Mouse (Mus musculus): ENCODE data around the gene Lama4. TPM values are rescaled to one million over a fixed set of nuclear protein-coding genes. Genes with fewer than 3 reads are reported as not detected.

The Lama4 gene
- polyA plus RNA-seq, 2 experiments: 0.91 to 0.94 TPM

GRCm38 (mm10) chr10:39023618-39024256 is 58.4 kb downstream of the Lama4 start:
- no peak overlapping the region for H3K4me3 ChIP-seq (ENCODE audit: insufficient read depth in 1 of 2, low read depth in 2 of 2, low read length in 2 of 2)
- H3K4me1 ChIP-seq (replicated peaks; ENCODE audit: control insufficient read depth in 2 of 2, insufficient read depth in 2 of 2, low read length in 1 of 2): no peaks in the 10 kb centered on the region
- no peak for TF ChIP-seq EP300 (IDR thresholded peaks at IDR 0.05; ENCODE audit: low read depth)
- no peak for TF ChIP-seq CTCF (IDR thresholded peaks at IDR 0.05; ENCODE audit: low read depth)
- WGBS (ENCODE audit: insufficient replicate concordance): 22% methylated on average over 5 of the region's 5 CpGs
- no peak overlapping the region for H3K27ac ChIP-seq
- no peaks in the 10 kb centered on the region for H3K27me3 ChIP-seq (ENCODE audit: control insufficient read depth, insufficient read depth, low read length)
- H3K4me2 ChIP-seq (ENCODE audit: low read depth): no peak overlapping the region
- ATAC-seq (ENCODE audit: insufficient read depth): no peak
- no peak overlapping the region for H3K9ac ChIP-seq (replicated peaks)
- H3K9me3 ChIP-seq (ENCODE audit: control insufficient read depth, low read length): no peaks in the 10 kb centered on the region
- DNase-seq (ENCODE audit: low read depth in 3 of 3, low spot score in 3 of 3): no peak
- no peaks in the 10 kb centered on the region for H3K36me3 ChIP-seq (replicated peaks; ENCODE audit: control insufficient read depth, insufficient read depth, low read depth)

- Histone ChIP-seq H3K36me3 (replicated peaks; ENCODE audit: control insufficient read depth, insufficient read depth, low read depth) (no peaks in the 10 kb centered on the region), H3K9me3 (ENCODE audit: control insufficient read depth, low read length) (no peaks in the 10 kb centered on the region), H3K4me1 (replicated peaks; ENCODE audit: control insufficient read depth in 2 of 2, insufficient read depth in 2 of 2, low read length in 1 of 2) (no peaks in the 10 kb centered on the region), H3K27me3 (ENCODE audit: control insufficient read depth, insufficient read depth, low read length) (no peaks in the 10 kb centered on the region), H3K9ac (replicated peaks) (no peak overlapping the region), H3K27ac (no peak overlapping the region), H3K4me2 (ENCODE audit: low read depth) (no peak overlapping the region), H3K4me3 (ENCODE audit: insufficient read depth in 1 of 2, low read depth in 2 of 2, low read length in 2 of 2) (no peak overlapping the region)
- no peak for TF ChIP-seq EP300 (IDR thresholded peaks at IDR 0.05; ENCODE audit: low read depth)
- TF ChIP-seq CTCF (IDR thresholded peaks at IDR 0.05; ENCODE audit: low read depth): no peak
- 58% methylated on average over 8 of the region's 8 CpGs for WGBS (ENCODE audit: insufficient replicate concordance)
- no peak for ATAC-seq (ENCODE audit: insufficient read depth)
- no peak for DNase-seq (ENCODE audit: low read depth in 3 of 3, low spot score in 3 of 3)
These were observed 61.2 kb downstream of the Lama4 start for GRCm38 (mm10) chr10:39026529-39026928.

GRCm38 (mm10) chr10:39027058-39027457 is 61.7 kb downstream of the Lama4 start:
- H3K27ac ChIP-seq: no peak overlapping the region
- no peak overlapping the region for H3K4me2 ChIP-seq (ENCODE audit: low read depth)
- no peak overlapping the region for H3K4me3 ChIP-seq (ENCODE audit: insufficient read depth in 1 of 2, low read depth in 2 of 2, low read length in 2 of 2)
- 33% methylated on average over 5 of the region's 5 CpGs for WGBS (ENCODE audit: insufficient replicate concordance)
- H3K4me1 ChIP-seq (replicated peaks; ENCODE audit: control insufficient read depth in 2 of 2, insufficient read depth in 2 of 2, low read length in 1 of 2): no peaks in the 10 kb centered on the region
- DNase-seq (ENCODE audit: low read depth in 3 of 3, low spot score in 3 of 3) (no peak), ATAC-seq (ENCODE audit: insufficient read depth) (no peak)
- TF ChIP-seq EP300 (IDR thresholded peaks at IDR 0.05; ENCODE audit: low read depth): no peak
- no peaks in the 10 kb centered on the region for H3K9me3 ChIP-seq (ENCODE audit: control insufficient read depth, low read length)
- no peaks in the 10 kb centered on the region for H3K36me3 ChIP-seq (replicated peaks; ENCODE audit: control insufficient read depth, insufficient read depth, low read depth)
- no peaks in the 10 kb centered on the region for H3K27me3 ChIP-seq (ENCODE audit: control insufficient read depth, insufficient read depth, low read length)
- no peak overlapping the region for H3K9ac ChIP-seq (replicated peaks)

GRCm38 (mm10) chr10:39028403-39028802 is 63.1 kb downstream of the Lama4 start:
- Histone ChIP-seq H3K4me1 (replicated peaks; ENCODE audit: control insufficient read depth in 2 of 2, insufficient read depth in 2 of 2, low read length in 1 of 2) (no peaks in the 10 kb centered on the region), H3K9me3 (ENCODE audit: control insufficient read depth, low read length) (no peaks in the 10 kb centered on the region), H3K27ac (no peak overlapping the region), H3K4me2 (ENCODE audit: low read depth) (no peak overlapping the region), H3K9ac (replicated peaks) (no peak overlapping the region), H3K27me3 (ENCODE audit: control insufficient read depth, insufficient read depth, low read length) (no peaks in the 10 kb centered on the region), H3K36me3 (replicated peaks; ENCODE audit: control insufficient read depth, insufficient read depth, low read depth) (no peaks in the 10 kb centered on the region), H3K4me3 (ENCODE audit: insufficient read depth in 1 of 2, low read depth in 2 of 2, low read length in 2 of 2) (no peak overlapping the region)
- TF ChIP-seq EP300 (IDR thresholded peaks at IDR 0.05; ENCODE audit: low read depth) (no peak), CTCF (IDR thresholded peaks at IDR 0.05; ENCODE audit: low read depth) (no peak)
- ATAC-seq (ENCODE audit: insufficient read depth): no peak
- WGBS (ENCODE audit: insufficient replicate concordance): 76% methylated on average over 5 of the region's 5 CpGs
- DNase-seq (ENCODE audit: low read depth in 3 of 3, low spot score in 3 of 3): no peak

GRCm38 (mm10) chr10:39029297-39030147 is 64.2 kb downstream of the Lama4 start:
- Histone ChIP-seq H3K4me3 (ENCODE audit: insufficient read depth in 1 of 2, low read depth in 2 of 2, low read length in 2 of 2) (no peak overlapping the region), H3K36me3 (replicated peaks; ENCODE audit: control insufficient read depth, insufficient read depth, low read depth) (no peaks in the 10 kb centered on the region), H3K9me3 (ENCODE audit: control insufficient read depth, low read length) (no peaks in the 10 kb centered on the region), H3K4me1 (replicated peaks; ENCODE audit: control insufficient read depth in 2 of 2, insufficient read depth in 2 of 2, low read length in 1 of 2) (no peaks in the 10 kb centered on the region), H3K9ac (replicated peaks) (no peak overlapping the region), H3K4me2 (ENCODE audit: low read depth) (no peak overlapping the region), H3K27me3 (ENCODE audit: control insufficient read depth, insufficient read depth, low read length) (no peaks in the 10 kb centered on the region), H3K27ac (no peak overlapping the region)
- WGBS (ENCODE audit: insufficient replicate concordance): 56% methylated on average over 6 of the region's 6 CpGs
- DNase-seq (ENCODE audit: low read depth in 3 of 3, low spot score in 3 of 3) (no peak), ATAC-seq (ENCODE audit: insufficient read depth) (no peak)
- TF ChIP-seq CTCF (IDR thresholded peaks at IDR 0.05; ENCODE audit: low read depth) (no peak), EP300 (IDR thresholded peaks at IDR 0.05; ENCODE audit: low read depth) (no peak)
